Comparison of ENCODE assay signal across 19 mouse cellular contexts in the genomic region with DNA sequence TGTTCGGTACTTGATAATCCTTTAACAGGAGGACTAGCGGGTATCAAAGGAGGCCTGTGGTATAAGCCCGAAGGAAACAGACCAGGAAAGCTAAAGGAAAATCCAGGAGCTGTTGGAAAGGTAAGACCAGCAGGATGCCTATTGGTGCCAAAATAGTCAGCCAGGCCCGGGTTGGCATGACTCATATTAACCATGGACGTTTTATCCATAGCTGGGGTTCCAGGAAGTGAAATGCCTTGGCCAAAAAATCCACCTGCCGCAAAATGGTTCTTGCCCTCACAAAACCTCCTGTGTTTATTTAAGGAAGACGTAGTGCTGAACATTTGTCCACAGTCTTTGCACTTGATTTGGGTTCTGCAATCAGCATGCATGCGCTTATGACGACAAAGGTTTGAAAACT.
DNase-seq lines count a peak whose midpoint lies in the region; ATAC-seq and TF ChIP-seq lines count a peak whose summit lies in the region.
"Had no signal": no experiment of that assay in that cellular context is flagged by ENCODE, and none has a peak within 500 bp of the region (broad histone marks: within the 10 kb centered on the region; RNA-seq: fewer than 3 reads in every experiment).

No protein-coding gene starts in this region.

- no peaks in the 10 kb centered on the region for H3K9me3 ChIP-seq in midbrain, embryonic 11.5 days (ENCODE audit: control insufficient read depth, low read length)
- no peaks in the 10 kb centered on the region for H3K9me3 ChIP-seq in midbrain, embryonic 14.5 days (ENCODE audit: control insufficient read depth, low read length)
- no peaks in the 10 kb centered on the region for H3K9me3 ChIP-seq in stomach, postnatal 0 days (ENCODE audit: control insufficient read depth, low read length)
- H3K9me3 ChIP-seq: embryonic facial prominence, embryonic 15.5 days; forebrain, embryonic 15.5 days; heart, embryonic 12.5 days; hindbrain, embryonic 13.5 days had no signal

- no peak for DNase-seq in gastrocnemius, adult 2 months
- DNase-seq in gastrocnemius, adult 8-10 months (ENCODE audit: low spot score in 2 of 2) = no peak
- peak; percentile 6 for DNase-seq in midbrain, embryonic 11.5 days (ENCODE audit: low spot score, missing footprints)
- DNase-seq in midbrain, embryonic 14.5 days = no peak
- DNase-seq in cerebellum, postnatal 10 days = peak; percentile 26 to 41
- no peak for DNase-seq in stomach, postnatal 0 days (ENCODE audit: low spot score)
- no peak for DNase-seq in right cerebral cortex, postnatal 4 days
- DNase-seq: adrenal gland, adult 8-10 months; adrenal gland, postnatal 36 days; embryo, embryonic 11 days; gastrocnemius, postnatal 14 days; kidney, adult 11 months had no signal

- no peaks in the 10 kb centered on the region for H3K27me3 ChIP-seq in midbrain, embryonic 11.5 days (ENCODE audit: control insufficient read depth, insufficient read depth, low read length)
- H3K27me3 ChIP-seq in midbrain, embryonic 14.5 days (ENCODE audit: control insufficient read depth, insufficient read depth, low read length) = no peaks in the 10 kb centered on the region
- no peaks in the 10 kb centered on the region for H3K27me3 ChIP-seq in stomach, postnatal 0 days (ENCODE audit: control insufficient read depth, insufficient read depth, low read length)
- H3K27me3 ChIP-seq: embryonic facial prominence, embryonic 15.5 days; forebrain, embryonic 15.5 days; heart, embryonic 12.5 days; hindbrain, embryonic 13.5 days had no signal

- H3K4me2 ChIP-seq in midbrain, embryonic 11.5 days = no peak overlapping the region
- no peak overlapping the region for H3K4me2 ChIP-seq in midbrain, embryonic 14.5 days (ENCODE audit: low read length)
- no peak overlapping the region for H3K4me2 ChIP-seq in stomach, postnatal 0 days (replicated peaks; ENCODE audit: low read depth)
- H3K4me2 ChIP-seq: embryonic facial prominence, embryonic 15.5 days; forebrain, embryonic 15.5 days; heart, embryonic 12.5 days; hindbrain, embryonic 13.5 days had no signal

- H3K4me1 ChIP-seq in midbrain, embryonic 11.5 days (ENCODE audit: control insufficient read depth, insufficient read depth, low read length) = no peaks in the 10 kb centered on the region
- H3K4me1 ChIP-seq in midbrain, embryonic 14.5 days (ENCODE audit: control insufficient read depth, insufficient read depth, low read length) = no peaks in the 10 kb centered on the region
- H3K4me1 ChIP-seq in stomach, postnatal 0 days (replicated peaks; ENCODE audit: control insufficient read depth, insufficient read depth) = no peaks in the 10 kb centered on the region
- H3K4me1 ChIP-seq: embryonic facial prominence, embryonic 15.5 days; forebrain, embryonic 15.5 days; hindbrain, embryonic 13.5 days had no signal

- no peaks in the 10 kb centered on the region for H3K36me3 ChIP-seq in midbrain, embryonic 11.5 days (ENCODE audit: control insufficient read depth, insufficient read depth, low read length)
- H3K36me3 ChIP-seq in midbrain, embryonic 14.5 days (ENCODE audit: control insufficient read depth, insufficient read depth, low read length) = no peaks in the 10 kb centered on the region
- H3K36me3 ChIP-seq in stomach, postnatal 0 days (ENCODE audit: control insufficient read depth, insufficient read depth, low read length) = no peaks in the 10 kb centered on the region
- H3K36me3 ChIP-seq: embryonic facial prominence, embryonic 15.5 days; forebrain, embryonic 15.5 days; hindbrain, embryonic 13.5 days had no signal

- intact Hi-C loops in gastrocnemius, adult 2 months (cut with DNase I) = no loop called here

- H3K27ac ChIP-seq in gastrocnemius, adult 2 months = peak overlapping the region; percentile 59; the same call in 1 of the 2 replicates
- no peak overlapping the region for H3K27ac ChIP-seq in midbrain, embryonic 11.5 days (ENCODE audit: low read depth, low read length)
- no peak overlapping the region for H3K27ac ChIP-seq in midbrain, embryonic 14.5 days (replicated peaks; ENCODE audit: low read depth, low read length)
- no peak overlapping the region for H3K27ac ChIP-seq in stomach, postnatal 0 days (replicated peaks)
- H3K27ac ChIP-seq: embryonic facial prominence, embryonic 15.5 days; forebrain, embryonic 15.5 days; hindbrain, embryonic 13.5 days; hindbrain, postnatal 0 days had no signal

- no peak overlapping the region for H3K9ac ChIP-seq in midbrain, embryonic 11.5 days (ENCODE audit: low read length)
- no peak overlapping the region for H3K9ac ChIP-seq in midbrain, embryonic 14.5 days (replicated peaks; ENCODE audit: low read length)
- no peak overlapping the region for H3K9ac ChIP-seq in stomach, postnatal 0 days (ENCODE audit: low read length)
- H3K9ac ChIP-seq: embryonic facial prominence, embryonic 15.5 days; forebrain, embryonic 15.5 days; heart, embryonic 12.5 days; hindbrain, embryonic 13.5 days had no signal

- no peak for TF ChIP-seq EP300 in stomach, postnatal 0 days (optimal IDR thresholded peaks at IDR 0.05)

- 91% methylated on average over 9 of the region's 9 CpGs for WGBS in midbrain, embryonic 11.5 days
- WGBS in midbrain, embryonic 14.5 days = 95% methylated on average over 9 of the region's 9 CpGs
- WGBS in stomach, postnatal 0 days = 68% methylated on average over 9 of the region's 9 CpGs

- no peak for TF ChIP-seq CTCF in gastrocnemius, adult 2 months (IDR thresholded peaks at IDR 0.05)
- TF ChIP-seq CTCF in stomach, postnatal 0 days (IDR thresholded peaks at IDR 0.05; ENCODE audit: low read depth) = no peak

- ATAC-seq in midbrain, embryonic 11.5 days (ENCODE audit: low FRiP score) = no peak
- no peak for ATAC-seq in midbrain, embryonic 14.5 days (ENCODE audit: low FRiP score, low TSS enrichment)
- ATAC-seq in stomach, postnatal 0 days (ENCODE audit: low FRiP score, low TSS enrichment) = 0 out of 2 replicates have a peak, but pooled peaks have one; percentile 15
- no peak for ATAC-seq in monocyte, adult 5-6 weeks (replicated peaks; ENCODE audit: insufficient number of reproducible peaks, low FRiP score, low TSS enrichment, poor library complexity, severe bottlenecking)
- ATAC-seq: forebrain, embryonic 15.5 days; hindbrain, postnatal 0 days had no signal

- H3K4me3 ChIP-seq in gastrocnemius, adult 2 months = no peak overlapping the region
- no peak overlapping the region for H3K4me3 ChIP-seq in midbrain, embryonic 11.5 days (ENCODE audit: low read depth, low read length)
- H3K4me3 ChIP-seq in midbrain, embryonic 14.5 days (replicated peaks; ENCODE audit: low read depth, low read length) = no peak overlapping the region
- no peak overlapping the region for H3K4me3 ChIP-seq in stomach, postnatal 0 days (ENCODE audit: low read depth, low read length)
- H3K4me3 ChIP-seq: embryonic facial prominence, embryonic 15.5 days; erythroblast, embryonic 14.5 days; forebrain, embryonic 15.5 days; heart, embryonic 12.5 days; hindbrain, embryonic 13.5 days had no signal

Comparison
In these comparisons a context has a peak if more than half of its experiments do, and no peak if none do; other contexts are left out.
1. DNase-seq: peak in midbrain, embryonic 11.5 days (single experiment) and cerebellum, postnatal 10 days (2 of 2); none in gastrocnemius, adult 2 months (single experiment), gastrocnemius, adult 8-10 months (0 of 2), midbrain, embryonic 14.5 days (single experiment), stomach, postnatal 0 days (single experiment) and right cerebral cortex, postnatal 4 days (single experiment).